Mouse (Mus musculus): ENCODE data around the gene Cdh23.

Gene Cdh23

DNA sequence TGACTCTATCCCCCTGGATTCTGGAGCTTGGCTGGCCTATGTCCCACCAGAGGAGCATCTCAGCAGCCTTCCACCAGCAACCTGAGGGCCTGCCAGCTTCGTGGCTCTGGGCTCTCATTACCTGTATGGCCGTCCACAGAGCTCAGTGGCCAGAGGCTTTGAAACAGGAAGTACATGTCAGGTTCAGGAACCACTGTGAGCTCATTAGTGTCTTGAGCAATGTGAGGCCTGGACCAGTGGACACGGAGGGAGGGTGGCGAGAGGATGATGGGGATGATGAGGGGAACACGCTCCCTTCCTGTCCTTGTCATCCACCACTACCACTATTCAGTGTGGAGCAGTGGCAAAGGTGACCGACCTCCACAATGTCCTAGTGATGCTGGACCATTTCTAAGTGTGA lies 326.9 kb downstream of the Cdh23 start:
- DNase-seq (ENCODE audit: low spot score in 2 of 2) = no peak

DNA sequence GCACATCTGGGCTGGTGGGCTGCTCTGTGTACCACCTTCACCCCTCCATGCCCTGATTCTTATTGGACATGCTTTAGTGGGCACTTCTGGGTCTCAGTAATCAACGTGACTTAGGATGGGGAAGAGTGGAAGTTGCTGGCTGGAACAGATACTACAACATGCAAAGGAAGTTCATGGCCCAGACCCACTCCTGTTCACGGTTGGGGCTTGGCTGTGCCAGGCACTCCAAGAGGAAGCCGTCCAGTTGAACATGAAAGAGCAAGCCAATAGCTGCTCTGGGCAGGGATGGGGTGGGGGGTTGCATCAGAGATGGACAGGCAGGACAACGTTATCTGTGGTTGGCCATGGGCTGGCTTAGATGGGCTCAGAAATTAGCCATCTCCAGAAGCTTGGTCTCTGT lies 328.4 kb downstream of the Cdh23 start:
- no peak for DNase-seq (ENCODE audit: low spot score in 2 of 2)

DNA sequence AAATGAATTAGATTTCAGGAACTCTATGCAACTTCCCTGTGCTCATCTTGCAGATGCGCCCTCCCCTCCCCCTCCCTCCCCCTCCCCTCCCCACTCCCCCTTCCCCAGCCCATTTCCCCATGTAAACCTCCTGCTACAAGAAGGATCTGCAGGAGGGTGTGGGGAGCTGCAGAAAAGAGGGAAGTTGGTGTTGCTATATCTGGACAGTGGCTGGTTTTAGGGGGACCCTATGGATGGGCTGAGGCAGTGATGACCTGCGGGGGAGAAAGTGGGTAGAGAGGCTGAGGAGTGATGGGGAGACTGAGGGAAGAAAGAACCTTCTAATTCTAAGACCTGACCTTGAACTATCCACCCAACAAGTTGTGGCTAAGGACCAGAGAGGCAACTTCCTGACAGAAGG lies 329.1 kb downstream of the Cdh23 start:
- no peak for DNase-seq (ENCODE audit: low spot score in 2 of 2)

DNA sequence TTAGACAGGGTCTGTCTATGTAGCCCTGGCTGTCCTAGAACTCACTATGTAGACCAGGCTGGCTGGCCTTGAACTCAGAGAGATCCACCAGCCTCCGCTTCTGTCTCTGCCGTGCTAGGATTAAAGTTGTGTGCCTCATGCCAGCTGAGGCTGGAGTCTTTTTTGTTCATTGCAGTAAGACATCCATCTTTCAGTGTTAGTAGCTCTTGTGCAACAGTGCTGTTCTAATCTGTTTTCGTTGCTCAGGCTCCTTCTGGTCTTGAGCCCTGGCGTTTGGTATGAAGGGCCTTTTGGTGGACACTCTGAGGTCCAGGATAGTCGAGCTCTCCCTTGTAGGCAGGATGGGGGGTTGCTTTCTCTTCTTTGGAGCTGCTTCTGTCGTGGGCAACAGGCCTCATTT lies 332.9 kb downstream of the Cdh23 start:
- no peak for DNase-seq (ENCODE audit: low spot score in 2 of 2)

DNA sequence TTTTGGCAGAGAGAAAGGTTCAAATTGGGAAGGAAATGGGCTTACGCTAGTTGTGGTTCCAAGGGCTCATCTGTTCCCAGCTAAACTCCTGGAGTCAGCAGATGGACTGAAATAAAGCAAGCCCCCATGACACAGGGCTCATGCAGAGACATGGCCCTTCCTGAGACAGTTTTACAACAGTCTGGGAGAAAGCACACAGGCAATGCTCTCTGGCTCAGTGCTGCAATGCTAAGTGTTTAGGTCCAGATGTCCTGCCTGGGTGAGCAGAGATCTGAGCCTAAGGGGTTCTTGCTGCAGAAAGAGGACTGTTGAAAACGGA lies 334.0 kb downstream of the Cdh23 start:
- peak in 1 of 2 experiments; percentile 75 for DNase-seq (ENCODE audit: low spot score in 2 of 2)

DNA sequence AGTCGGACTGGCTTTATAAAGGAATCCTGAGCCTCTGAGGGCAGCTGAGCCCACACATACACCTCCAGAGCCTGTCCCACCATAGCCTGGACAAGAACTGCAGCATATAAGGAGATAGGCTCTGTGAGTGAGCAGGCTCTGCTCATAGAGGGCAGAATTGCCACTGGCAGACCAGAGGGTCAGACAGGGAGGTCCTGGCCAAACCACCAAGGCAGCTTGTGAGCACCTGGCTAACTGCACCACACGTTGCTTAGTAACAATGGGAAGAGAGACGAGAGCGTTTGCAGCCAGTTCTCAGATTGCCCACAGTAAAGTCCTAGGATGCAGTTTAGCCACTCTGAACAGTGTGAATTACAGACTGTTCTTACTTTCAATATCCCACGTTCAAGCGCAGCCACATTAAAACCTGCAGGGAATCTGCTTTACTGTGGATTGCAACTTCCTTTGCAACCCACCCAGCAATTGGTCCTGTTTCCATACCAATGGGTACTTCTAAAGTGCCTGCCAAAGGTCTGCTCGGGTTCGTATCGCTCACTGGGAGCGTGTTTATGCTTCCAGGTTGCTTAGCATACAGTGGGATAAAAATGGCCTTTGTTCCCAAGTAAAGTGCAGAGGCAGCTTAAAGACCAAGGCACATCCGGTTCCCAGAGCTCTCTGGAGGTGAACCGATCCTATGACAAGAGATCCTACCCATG lies 334.5 kb downstream of the Cdh23 start:
- DNase-seq (ENCODE audit: low spot score in 2 of 2) = no peak

DNA sequence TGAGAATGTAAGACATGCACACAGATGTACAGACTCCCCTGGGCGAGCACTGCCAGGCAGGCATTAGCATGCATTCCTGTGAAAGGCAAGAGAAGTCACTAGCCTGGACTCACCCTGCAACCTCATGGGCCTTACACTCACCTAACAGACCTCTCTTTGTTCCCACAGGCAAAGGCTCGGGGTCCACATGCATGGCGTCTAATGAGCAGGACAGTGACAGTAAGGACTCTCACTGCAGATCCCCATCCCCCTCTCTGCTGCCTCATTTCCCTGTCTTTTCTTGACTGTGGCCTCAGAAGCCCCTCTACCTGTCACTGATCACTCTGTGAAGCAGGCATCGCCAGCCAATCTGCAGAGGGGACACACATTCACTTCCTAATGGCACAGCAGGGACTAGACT lies 337.5 kb downstream of the Cdh23 start:
- no peak for DNase-seq (ENCODE audit: low spot score in 2 of 2)

DNA sequence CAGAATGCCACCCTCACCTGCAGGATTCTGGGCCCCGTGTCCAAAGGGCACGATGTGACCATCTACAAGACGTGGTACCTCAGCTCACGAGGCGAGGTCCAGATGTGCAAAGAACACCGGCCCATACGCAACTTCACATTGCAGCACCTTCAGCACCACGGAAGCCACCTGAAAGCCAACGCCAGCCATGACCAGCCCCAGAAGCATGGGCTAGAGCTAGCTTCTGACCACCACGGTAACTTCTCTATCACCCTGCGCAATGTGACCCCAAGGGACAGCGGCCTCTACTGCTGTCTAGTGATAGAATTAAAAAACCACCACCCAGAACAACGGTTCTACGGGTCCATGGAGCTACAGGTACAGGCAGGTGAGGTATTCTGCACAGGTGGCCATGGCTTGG lies 338.4 kb downstream of the Cdh23 start:
- DNase-seq (ENCODE audit: low spot score in 2 of 2) = no peak

DNA sequence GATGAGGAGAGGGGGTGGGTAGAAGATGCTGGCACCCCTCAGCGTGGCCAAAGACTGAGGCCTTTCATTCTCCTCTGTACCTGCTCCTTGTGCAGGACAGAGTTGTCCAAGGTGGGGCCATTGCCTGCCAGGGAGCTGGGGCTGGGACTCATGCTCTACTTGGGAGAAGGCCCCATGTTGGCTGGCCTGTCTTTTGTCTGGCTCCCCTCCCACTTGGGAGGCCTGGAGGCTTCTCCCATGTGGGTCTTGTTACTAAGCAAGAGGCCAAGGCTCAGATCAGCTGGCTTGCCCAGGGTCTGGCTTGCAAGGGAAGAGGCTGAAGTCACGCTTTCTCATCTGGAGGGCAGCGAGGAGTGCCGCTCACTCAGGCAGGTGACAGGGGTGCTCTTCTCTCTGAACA lies 338.8 kb downstream of the Cdh23 start:
- no peak for DNase-seq (ENCODE audit: low spot score in 2 of 2)

DNA sequence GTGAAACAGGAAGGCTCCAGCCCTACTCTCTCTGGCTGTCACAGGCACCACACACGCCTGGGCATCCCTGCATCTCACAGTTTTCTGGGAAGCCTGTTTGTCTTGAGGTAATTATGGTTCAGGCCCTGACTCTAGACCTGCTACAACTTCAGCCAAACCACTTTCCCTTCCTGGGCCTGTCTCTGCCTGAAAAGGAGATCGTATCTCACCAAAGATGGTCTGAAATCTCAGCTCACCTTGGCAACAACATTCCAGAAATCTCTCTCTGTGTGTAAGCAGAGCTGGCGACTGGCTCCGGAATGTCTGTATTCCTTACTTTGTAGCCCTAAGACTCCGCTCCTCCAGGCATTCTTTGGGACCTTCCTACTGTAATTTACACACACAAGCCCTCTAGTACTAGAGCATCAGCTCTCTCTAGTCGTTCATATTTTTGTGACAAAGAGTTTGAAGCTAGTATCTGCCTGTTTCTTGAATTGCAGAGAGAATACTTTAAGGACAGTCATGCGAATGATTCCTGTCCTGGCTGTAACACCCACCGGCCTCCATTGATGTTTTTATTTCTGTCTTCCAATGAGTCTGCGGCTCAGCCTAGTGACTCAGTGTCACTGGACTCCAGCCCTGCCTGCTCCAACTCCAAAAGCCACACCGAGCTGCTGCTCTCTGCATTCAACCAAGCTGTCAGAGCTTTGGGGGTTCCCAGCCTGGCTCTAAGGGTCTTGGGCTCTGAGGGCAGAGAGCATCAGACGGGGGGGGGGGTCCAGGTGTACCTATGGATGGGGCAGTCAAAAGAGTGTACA lies 341.2 kb downstream of the Cdh23 start:
- no peak for DNase-seq (ENCODE audit: low spot score in 2 of 2)

DNA sequence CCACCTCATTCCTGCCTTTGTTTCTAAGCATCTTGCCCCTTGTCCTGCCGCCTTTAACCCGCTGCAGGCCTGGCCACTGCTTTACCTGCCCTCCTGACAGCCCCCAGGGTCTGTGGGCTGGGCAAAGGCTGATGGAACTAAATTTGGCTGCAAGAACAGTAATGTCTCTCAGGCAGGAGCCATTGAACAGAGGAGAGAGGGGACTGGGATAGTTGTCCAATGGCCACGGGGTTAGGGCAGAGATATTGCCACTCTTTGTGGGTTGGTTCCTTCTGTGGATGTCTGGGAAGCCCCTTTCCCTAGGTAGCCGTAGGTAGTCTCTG lies 342.3 kb downstream of the Cdh23 start:
- no peak for DNase-seq (ENCODE audit: low spot score in 2 of 2)

DNA sequence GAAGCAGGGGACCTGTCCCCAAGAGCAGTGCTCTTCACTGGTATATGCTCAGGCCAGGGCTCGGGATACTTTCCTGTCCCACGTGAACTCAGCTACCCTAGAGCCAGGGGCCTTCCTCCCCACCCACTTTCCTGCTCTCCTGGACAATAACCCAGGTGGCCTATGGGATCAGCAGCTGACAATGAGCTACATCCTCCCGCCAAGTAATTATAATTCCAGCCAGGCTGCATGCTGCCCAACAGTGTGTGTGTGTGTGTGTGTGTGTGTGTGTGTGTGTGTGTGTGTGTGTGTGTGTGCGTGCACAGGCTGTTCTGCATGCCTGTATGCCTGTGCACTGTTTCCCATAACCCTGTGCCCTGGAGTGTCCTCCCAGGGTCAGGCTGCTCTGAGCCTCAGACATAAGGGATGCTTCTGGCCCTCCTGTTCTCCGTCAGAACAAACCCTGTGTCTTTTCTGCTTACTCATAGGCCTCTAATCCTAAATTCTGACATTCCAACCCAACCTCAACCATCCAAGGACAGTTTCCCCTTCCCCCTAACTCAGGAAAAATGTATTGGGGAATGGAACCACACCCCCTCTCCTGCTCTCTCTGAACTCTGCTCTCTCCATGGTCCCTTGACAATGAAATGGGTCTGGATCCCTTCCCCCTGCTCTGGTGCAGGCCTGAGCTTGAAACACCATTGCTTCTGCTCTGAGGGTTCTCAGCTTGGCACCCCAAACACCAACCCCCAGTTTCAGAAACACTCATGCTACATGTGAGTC lies 342.9 kb downstream of the Cdh23 start:
- peak; percentile 58 to 84 for DNase-seq (ENCODE audit: low spot score in 2 of 2)

DNA sequence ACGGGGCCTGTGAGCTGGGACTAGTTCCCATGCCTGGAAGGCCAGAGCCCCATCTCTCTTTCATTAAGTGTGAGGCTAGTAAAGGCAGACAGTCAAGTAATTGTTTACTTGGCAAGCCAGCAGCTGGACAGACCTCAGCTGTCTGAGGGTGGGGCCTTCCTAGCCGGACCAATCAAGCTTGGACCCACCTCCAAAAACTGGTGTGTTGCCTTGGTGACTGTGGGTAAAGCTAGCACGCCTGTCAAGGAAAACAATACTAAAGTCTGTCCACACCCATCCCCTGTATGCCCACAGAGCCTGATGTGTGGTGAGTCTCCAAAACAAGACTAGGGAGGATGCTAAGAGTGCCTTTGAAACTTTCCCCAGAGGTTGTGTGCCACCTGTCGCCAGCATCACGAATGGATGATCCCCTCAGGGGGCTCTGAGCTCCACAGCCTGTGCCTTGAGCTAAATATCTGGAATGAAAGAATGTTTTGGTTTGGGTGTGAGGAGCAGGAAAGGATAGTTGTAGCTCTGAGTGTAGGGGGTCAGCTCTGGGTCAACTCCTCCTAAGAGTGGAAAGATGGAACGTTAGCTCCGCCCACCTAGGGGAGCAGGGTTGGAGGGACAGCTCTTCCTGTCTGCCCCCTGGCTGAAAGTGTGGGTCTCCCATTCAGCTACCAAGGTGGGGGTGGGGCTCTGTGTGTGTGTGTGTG lies 344.4 kb downstream of the Cdh23 start:
- DNase-seq (ENCODE audit: low spot score in 2 of 2) = peak; percentile 90 to 94

DNA sequence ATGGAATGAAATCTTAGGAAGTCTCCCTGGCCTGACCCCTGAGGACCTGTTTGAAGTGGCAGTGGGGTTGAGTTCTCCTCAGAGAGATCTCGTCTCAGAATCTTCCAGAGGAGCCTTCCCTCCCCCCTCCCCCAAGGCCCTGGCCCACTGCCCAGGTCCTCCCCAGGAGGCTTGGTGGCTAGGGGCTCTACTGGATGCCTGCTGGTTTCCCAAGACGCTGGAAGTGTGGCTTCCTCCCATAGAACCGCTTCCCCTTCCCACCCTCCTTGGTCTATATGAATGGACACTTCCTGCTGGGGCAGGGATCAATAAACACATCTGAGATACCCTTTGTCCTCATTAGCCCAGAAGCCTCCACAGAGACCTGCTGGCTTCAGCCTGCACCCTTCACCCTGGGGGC lies 345.0 kb downstream of the Cdh23 start:
- DNase-seq (ENCODE audit: low spot score in 2 of 2) = no peak

DNA sequence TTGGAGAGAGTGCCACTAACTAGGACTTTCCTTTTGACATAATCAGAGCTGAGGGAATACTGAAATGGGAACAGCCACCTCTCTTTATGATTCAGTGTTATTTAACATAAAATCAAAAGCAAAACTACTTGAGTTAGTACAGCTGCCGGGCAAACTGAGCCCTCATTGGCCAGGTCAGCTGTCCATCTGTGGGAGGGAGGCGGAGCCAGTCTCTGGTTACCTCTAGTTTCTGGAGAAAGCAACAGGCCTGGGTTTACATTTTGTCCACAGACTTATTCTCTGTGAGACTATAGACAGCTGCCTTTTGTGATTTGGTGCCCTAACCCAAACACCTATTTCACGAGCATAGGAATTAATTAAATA lies 345.5 kb downstream of the Cdh23 start:
- peak; percentile 88 to 92 for DNase-seq (ENCODE audit: low spot score in 2 of 2)

DNA sequence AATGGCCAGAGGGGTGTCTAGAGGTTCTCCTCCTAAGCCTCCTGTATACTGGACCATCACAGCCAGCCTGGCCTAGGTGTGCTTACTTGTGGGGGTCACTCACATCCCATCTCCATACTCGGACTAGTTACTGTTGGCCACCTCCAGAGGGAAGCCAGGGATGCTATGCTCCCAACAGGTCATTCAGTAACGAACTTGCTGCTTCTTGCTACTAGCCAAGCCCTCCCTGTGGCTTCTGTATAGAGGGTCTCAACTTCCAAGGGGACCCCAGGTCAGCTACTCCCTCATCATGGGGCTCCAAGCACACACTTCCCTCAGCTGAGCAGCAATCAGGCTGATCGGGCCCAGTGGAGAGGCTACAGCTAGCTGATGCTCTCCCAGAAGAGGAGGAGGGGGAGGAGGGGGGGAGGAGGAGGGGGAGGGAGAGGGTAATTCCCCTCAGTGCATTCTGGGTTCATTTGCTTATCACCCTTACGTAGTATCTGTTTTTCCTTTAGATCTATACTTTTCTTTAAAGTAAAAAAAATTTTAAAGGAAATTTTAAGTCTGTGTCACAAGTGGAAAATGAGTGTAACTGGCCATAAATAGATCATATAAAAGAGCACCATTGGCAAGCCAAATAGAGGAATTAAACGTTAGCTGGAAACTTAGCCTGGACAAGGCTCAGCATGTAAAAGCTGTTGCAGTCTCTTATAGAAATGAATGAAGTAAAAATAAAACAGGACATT lies 346.0 kb downstream of the Cdh23 start:
- DNase-seq (ENCODE audit: low spot score in 2 of 2) = no peak

DNA sequence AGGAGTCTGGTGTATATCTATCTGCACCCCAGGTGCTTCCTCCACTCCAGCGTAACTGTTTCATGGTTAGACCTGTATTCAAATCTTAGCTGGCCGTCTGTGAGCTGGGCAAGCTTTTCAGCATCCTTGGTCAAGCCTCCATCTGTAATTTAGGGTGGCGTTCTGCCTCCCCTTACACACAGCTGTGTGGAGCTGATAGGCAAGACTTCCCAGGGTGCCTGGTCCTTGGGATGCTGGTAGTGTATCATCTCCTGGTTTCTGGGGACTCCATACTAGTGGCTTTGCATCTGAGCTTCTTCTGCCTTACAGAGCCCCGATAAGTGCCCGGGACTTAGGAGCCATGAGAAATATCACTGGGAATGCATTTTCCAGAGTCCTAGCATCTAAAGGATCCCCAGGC lies 346.6 kb downstream of the Cdh23 start:
- no peak for DNase-seq (ENCODE audit: low spot score in 2 of 2)

DNA sequence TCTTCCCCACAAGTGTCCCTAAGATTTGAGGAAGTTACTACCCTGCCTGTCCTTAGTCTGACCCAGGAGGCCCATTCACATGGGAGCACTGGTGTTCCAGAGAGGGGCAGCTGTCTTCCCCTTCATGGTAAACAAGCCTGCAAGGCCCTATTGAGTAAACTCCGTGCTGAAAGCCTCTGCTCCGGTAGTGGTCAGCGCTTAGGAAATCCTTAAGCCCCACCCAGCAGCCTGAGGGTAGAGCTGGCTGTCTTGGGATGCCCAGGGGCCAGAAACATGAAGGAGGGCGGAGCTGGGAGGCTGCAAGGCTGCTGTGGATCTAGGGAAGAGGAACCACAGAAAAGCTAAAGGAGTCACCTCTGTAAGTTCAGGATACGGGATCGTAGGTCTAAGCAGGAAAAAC lies 347.2 kb downstream of the Cdh23 start:
- peak; percentile 82 to 89 for DNase-seq (ENCODE audit: low spot score in 2 of 2)

DNA sequence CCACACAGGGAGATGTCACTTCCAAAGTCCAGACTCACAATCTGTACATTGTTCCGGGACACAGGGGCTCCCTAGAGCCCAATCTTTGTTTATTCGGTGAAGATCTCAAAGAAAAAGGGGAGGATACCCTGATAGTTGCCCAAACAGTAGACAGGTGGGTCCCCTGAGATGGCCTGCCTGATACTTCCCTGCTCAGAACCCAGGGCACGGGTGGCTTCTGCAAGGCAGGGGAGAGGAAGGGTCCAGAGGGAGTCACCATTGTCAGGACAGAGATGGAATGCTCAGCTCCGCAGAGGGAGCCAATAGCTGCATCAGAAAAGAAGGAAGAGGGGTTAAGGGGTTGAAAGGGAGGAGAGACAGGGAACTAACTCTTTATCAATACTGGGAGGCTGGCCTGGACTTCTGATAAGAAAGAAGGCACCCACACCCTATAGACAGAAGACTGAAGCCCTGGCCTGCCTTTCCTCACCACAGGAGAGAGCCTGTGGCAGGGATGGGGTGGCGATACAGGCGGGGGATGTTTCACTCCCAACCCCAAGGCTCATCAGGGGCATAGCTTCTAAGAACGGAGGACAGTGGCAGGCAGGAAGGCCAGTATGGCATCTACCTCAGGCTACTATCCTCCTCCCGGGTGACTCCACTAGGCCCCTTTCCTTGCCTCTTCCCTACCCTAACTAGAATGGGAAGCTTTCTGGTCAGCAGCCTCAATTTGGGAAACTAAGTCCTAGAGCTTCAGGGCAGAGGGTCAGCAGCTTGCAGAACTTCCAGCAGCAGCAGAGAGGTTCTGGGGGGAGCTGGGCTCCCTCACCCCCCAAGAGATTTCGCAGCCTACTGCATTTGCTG lies 348.3 kb downstream of the Cdh23 start:
- DNase-seq (ENCODE audit: low spot score in 2 of 2) = no peak

DNA sequence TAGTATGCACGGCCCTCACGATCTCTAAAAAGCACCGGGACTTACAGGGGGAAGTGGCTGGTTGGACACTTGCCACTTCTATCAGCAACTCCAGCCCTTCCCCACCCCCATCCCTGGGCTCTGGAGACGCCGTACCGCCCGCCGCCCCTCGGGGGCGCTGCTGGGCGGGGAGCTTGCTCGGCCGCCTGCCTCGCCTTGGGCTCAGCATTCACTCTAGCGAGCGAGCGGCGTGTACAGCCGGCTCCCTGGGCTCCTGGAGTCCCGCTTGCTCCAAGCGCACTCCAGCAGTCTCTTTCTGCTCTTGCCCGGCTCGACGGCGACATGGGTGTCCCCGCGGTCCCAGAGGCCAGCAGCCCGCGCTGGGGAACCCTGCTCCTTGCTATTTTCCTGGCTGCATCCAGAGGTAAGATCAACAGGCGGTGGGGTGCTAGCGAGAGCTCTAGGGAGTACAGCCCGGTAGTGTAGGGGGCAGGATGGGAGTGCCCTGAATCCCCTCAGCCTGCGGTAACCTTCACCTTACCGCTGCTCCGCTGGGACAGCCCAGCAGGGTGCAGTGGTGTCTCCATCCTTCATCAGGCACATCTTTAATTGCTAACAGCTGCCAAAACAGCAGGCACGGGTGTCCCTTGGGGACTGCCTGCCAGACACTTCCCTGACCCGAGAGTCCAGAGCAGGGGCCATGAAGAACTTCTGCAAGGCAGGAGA lies 349.4 kb downstream of the Cdh23 start, which contains the start of gene Vsir:
TSS of gene Vsir (plus strand) at position 151 of the 705 bp plus-strand sequence.
- peak; percentile 86 to 90 for DNase-seq (ENCODE audit: low spot score in 2 of 2)

Measured in heart, adult 9 months (tissue).